Mouse (Mus musculus): ENCODE measurements at regions not wholly inside any gene's neighbourhood (a gene's known extent, or its start where the extent isn't known, plus 50 kb on each side); places are given as distances from the start of the nearest gene placed in this dataset.

GRCm38 (mm10) chr5:132858846-132859510, 315.8 kb upstream of the Auts2 start:
- TF ChIP-seq ZKSCAN1 (IDR thresholded peaks at IDR 0.05; ENCODE audit: borderline replicate concordance, low read depth, low read length) (no peak), MXI1 (IDR thresholded peaks at IDR 0.05; ENCODE audit: low read depth, low read length) (no peak), MAZ (IDR thresholded peaks at IDR 0.05; ENCODE audit: low read depth, low read length) (no peak), KAT2A (IDR thresholded peaks at IDR 0.05; ENCODE audit: insufficient replicate concordance, low read length) (no peak)
- no peak overlapping the region for H3K4me3 ChIP-seq (replicated peaks in 1 of 3; ENCODE audit: low read depth in 2 of 3, low read length in 2 of 3, poor library complexity in 1 of 3)
- in situ Hi-C loops (cut with MboI; ENCODE audit: low pct_ligation_motif_present, low pct_unique_long_range_greater_than_20kb, low sequenced_read_pairs) (no loop called here), dilution Hi-C loops (cut with MboI; ENCODE audit: extremely low pct_ligation_motif_present, extremely low pct_unique_long_range_greater_than_20kb, low sequenced_read_pairs) (no loop called here)
- H3K27me3 ChIP-seq (replicated peaks), result no peaks in the 10 kb centered on the region
- peaks cover 62% of the 10 kb centered on the region for H3K9me3 ChIP-seq (replicated peaks; ENCODE audit: low read length)
- H3K79me2 ChIP-seq (replicated peaks; ENCODE audit: control insufficient read depth, extremely low read depth, insufficient read depth, poor library complexity, severe bottlenecking), result no peaks in the 10 kb centered on the region
- H3K27ac ChIP-seq (ENCODE audit: insufficient read depth, low read depth), result no peak overlapping the region
- no peaks in the 10 kb centered on the region for H3K4me1 ChIP-seq (ENCODE audit: control insufficient read depth in 1 of 2, insufficient read depth in 2 of 2)
- no peak for DNase-seq (ENCODE audit: extremely low read depth)
- no peak overlapping the region for H3K9ac ChIP-seq (ENCODE audit: insufficient read depth, low read depth)
- H3K36me3 ChIP-seq (replicated peaks in 1 of 2; ENCODE audit: control insufficient read depth in 1 of 2, insufficient read depth in 1 of 2, low read length in 1 of 2), result no peaks in the 10 kb centered on the region
- no peak overlapping the region for H3K4me2 ChIP-seq (ENCODE audit: insufficient read depth, low read depth, poor library complexity, severe bottlenecking)

DNA sequence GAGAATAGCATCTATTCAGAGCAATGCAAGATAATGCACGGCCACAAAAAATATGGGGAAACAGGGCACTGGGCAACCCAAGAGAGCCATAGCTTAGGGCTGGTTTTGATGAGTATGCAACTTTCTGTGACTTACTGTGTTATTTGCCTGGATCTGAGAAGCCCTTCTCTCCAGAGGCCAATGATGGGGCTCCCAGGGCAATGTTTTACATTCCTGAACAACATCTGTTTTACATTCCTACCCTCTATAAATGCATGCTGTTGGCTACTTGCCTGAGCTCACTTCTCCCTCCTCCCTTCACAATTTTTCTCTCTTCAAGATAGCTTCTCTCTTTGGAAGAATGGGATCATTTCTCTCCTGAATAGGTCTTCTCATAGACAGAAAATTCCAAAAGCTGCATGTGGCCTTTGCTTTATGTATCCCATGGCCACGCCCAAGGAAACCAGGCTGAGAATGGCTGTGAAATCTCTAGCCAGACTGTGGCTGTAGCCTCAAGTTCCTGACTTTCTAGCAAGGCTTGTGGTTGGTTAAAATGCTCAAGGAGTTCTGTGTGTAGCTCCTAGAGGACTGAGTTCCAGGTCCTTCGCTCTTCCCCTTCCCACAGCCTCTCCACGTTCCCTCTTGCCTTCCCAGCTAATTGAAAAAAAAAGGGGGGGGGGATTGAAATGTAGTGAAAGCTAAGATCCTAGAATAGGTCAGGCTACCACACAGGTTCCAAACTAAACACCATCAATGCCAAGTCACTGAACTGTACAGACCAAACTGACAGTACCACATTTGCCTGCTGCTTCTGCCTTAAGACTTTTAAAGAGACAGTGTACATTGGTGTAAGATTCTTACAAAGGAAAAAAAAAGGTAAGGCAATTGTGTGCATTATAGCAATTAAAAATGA, 312.7 kb upstream of the Auts2 start:
- Histone ChIP-seq H3K4me1 (ENCODE audit: control insufficient read depth in 1 of 2, insufficient read depth in 2 of 2) (no peaks in the 10 kb centered on the region), H3K4me3 (replicated peaks in 1 of 3; ENCODE audit: low read depth in 2 of 3, low read length in 2 of 3, poor library complexity in 1 of 3) (no peak overlapping the region), H3K27ac (ENCODE audit: insufficient read depth, low read depth) (no peak overlapping the region), H3K36me3 (replicated peaks in 1 of 2; ENCODE audit: control insufficient read depth in 1 of 2, insufficient read depth in 1 of 2, low read length in 1 of 2) (no peaks in the 10 kb centered on the region), H3K9ac (ENCODE audit: insufficient read depth, low read depth) (no peak overlapping the region), H3K9me3 (replicated peaks; ENCODE audit: low read length) (peaks cover 70% of the 10 kb centered on the region), H3K27me3 (replicated peaks) (no peaks in the 10 kb centered on the region), H3K79me2 (replicated peaks; ENCODE audit: control insufficient read depth, extremely low read depth, insufficient read depth, poor library complexity, severe bottlenecking) (no peaks in the 10 kb centered on the region), H3K4me2 (ENCODE audit: insufficient read depth, low read depth, poor library complexity, severe bottlenecking) (no peak overlapping the region)
- no peak for DNase-seq (ENCODE audit: extremely low read depth)
- dilution Hi-C loops (cut with MboI; ENCODE audit: extremely low pct_ligation_motif_present, extremely low pct_unique_long_range_greater_than_20kb, low sequenced_read_pairs) (no loop called here), in situ Hi-C loops (cut with MboI; ENCODE audit: low pct_ligation_motif_present, low pct_unique_long_range_greater_than_20kb, low sequenced_read_pairs) (no loop called here)
- no peak for TF ChIP-seq CHD2 (IDR thresholded peaks at IDR 0.05; ENCODE audit: low read length)
- TF ChIP-seq IRF4 (IDR thresholded peaks at IDR 0.05; ENCODE audit: low read depth, low read length), result no peak
- no peak for TF ChIP-seq HCFC1 (IDR thresholded peaks at IDR 0.05; ENCODE audit: low read depth, low read length)
- TF ChIP-seq USF2 (conservative IDR thresholded peaks at IDR 0.05; ENCODE audit: low read depth, low read length), result no peak
- no peak for TF ChIP-seq GABPA (IDR thresholded peaks at IDR 0.05; ENCODE audit: insufficient replicate concordance, low read depth, low read length)
- TF ChIP-seq MEF2A (IDR thresholded peaks at IDR 0.05; ENCODE audit: borderline replicate concordance, low read depth, low read length), result no peak
- TF ChIP-seq SIN3A (IDR thresholded peaks at IDR 0.05; ENCODE audit: low read length), result no peak
- TF ChIP-seq CTCF (conservative IDR thresholded peaks at IDR 0.05 in 1 of 2, IDR thresholded peaks at IDR 0.05 in 1 of 2; ENCODE audit: low read depth in 2 of 2, low read length in 2 of 2), result no peak
- no peak for TF ChIP-seq MXI1 (IDR thresholded peaks at IDR 0.05; ENCODE audit: low read depth, low read length)

All from CH12.LX (cell line).